Mouse (Mus musculus): ENCODE measurements around the gene Ipmk. TPM values are rescaled to one million over a fixed set of nuclear protein-coding genes. Genes with fewer than 3 reads are reported as not detected.
"Not testable (repeated sequence)": the region's sequence is repeated elsewhere in the genome, so short reads cannot be mapped to it uniquely, and the experiment has no call there.

Gene Ipmk
- polyA plus RNA-seq, 1 experiment from 2014 or later: 11.7 TPM

DNA sequence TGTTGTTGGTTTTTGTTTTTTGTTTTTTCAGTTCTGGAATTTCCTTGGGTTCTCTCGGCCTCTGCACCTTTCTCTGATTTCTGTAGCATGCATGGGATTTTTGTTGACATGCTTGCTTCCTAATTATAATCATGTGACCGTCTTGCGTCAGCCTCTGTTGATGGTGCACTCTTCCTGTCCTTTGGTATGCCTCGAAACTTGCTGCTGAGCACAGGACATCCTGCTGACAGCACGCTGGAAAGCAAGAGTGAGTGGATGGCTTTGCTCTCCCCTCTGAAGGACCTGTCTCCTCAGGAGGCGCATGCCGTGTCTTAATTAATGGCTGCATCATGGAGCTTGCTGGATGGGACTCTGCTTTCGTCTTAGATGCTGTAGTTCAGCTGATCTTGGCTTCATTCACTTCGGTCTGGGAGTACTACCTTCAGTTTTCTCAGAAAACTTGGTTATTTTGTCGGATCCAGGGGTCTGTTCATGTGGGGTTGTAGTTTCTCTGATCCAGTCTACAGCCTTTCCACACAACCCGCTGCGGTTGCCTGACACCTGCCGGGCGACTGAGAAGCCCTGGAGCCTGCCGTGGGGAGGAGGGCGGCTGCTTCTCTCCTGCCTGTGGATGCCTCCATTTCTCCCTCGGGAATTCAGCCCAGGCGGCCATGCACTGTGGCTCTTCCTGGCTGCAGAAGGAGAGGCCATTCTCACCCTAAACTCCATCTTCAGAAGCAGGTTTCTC, 14.4 kb downstream of the Ipmk start:
- peak overlapping the region; percentile 40 for H3K4me3 ChIP-seq
- peaks cover 11% of the 10 kb centered on the region for H3K4me1 ChIP-seq
- 21% methylated on average over 18 of the region's 18 CpGs for WGBS
- no peak for DNase-seq (ENCODE audit: low spot score)
- no peak overlapping the region for H3K27ac ChIP-seq
- no peaks in the 10 kb centered on the region for H3K9me3 ChIP-seq
- H3K36me3 ChIP-seq: peaks cover 13% of the 10 kb centered on the region
- no peaks in the 10 kb centered on the region for H3K27me3 ChIP-seq (ENCODE audit: insufficient read depth, poor library complexity, severe bottlenecking)

DNA sequence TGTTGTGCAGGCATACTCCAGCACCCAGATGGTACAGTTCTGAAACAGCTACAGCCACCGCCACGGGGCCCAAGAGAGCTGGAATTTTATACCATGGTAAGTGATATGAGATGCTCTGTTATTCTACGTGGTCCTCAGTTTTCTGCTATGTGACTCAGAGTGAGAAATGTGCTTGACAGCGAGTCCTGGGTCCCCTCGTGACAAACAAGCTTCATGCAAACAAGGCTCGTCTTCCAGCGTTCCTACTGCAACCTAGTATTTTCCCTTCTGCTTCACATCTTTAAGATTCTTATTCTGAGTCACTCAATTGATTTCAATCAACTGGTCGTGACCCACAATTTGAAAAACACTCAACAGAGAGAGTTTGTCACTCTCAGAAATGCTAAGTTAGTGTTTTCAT, 15.9 kb downstream of the Ipmk start:
- WGBS: 85% methylated on average over 8 of the region's 8 CpGs
- no peak for DNase-seq (ENCODE audit: low spot score)
- Histone ChIP-seq H3K27ac (no peak overlapping the region), H3K4me1 (peaks cover 11% of the 10 kb centered on the region), H3K36me3 (peaks cover 16% of the 10 kb centered on the region), H3K27me3 (ENCODE audit: insufficient read depth, poor library complexity, severe bottlenecking) (no peaks in the 10 kb centered on the region), H3K9me3 (no peaks in the 10 kb centered on the region), H3K4me3 (no peak overlapping the region)

DNA sequence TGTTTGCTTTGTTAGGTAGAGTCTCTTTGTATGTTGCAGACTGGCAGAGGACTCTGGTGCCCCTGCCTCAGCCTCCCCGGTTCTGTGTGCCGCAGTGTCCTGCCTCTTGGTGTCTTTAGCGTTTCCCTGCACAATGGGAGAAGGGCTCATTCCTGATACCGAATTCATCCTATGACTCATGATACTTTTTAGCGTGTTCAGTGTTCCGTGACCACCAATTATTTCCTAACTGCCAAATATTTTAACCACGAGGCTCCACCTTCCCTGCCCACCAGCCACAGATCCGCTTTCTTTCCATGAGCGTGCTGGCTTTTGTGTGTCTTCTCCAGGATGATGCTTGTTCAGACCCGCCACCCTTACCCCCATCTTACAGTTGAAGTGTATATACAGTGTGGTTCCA, 16.3 kb downstream of the Ipmk start:
- Histone ChIP-seq H3K4me1 (peaks cover 11% of the 10 kb centered on the region), H3K27ac (no peak overlapping the region), H3K36me3 (peaks cover 16% of the 10 kb centered on the region), H3K27me3 (ENCODE audit: insufficient read depth, poor library complexity, severe bottlenecking) (no peaks in the 10 kb centered on the region), H3K4me3 (no peak overlapping the region), H3K9me3 (no peaks in the 10 kb centered on the region)
- no peak for DNase-seq (ENCODE audit: low spot score)
- 97% methylated on average over 10 of the region's 10 CpGs for WGBS

DNA sequence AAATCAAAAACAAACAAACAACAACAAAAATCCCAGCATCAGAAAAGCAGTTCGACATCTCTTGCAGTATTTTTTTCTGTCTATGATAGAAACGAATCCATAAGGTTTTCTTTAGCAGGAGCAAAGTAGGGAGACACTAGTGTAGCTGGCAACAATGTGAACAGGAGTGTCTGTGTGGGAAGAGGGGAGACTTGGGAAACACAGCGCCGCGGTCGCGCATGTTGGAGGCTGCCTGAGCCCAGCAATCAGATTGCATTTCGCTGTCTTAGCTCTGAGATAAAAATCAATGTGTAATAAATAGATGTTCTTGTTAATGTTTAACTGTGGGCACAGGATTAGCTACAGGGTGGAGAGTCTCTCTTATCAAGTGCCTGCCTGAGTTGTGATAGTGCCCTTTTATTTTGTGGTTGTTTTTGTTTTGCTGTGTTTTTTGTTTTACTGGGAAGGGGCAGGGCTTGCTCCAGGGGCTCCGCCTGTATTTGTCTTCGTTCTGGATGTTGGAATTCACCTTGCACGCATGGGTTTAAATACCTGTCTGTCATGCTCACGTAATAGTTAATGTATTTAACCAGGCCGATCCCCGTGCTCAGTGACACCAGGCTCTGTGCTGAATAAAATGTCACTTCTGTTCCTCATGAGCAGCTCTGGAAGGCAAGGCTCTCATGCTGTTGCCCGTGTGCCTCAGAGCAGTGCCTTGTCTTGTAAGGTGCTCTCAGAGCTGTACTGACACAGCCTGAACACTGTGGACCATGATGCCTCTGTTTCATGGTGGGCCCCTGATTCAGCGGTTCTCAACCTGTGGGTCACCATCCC, 20.8 kb downstream of the Ipmk start:
- peaks cover 19% of the 10 kb centered on the region for H3K36me3 ChIP-seq
- H3K27ac ChIP-seq: no peak overlapping the region
- H3K4me1 ChIP-seq: no peaks in the 10 kb centered on the region
- DNase-seq (ENCODE audit: low spot score): no peak
- H3K9me3 ChIP-seq: no peaks in the 10 kb centered on the region
- no peak overlapping the region for H3K4me3 ChIP-seq
- 89% methylated on average over 16 of the region's 16 CpGs for WGBS
- H3K27me3 ChIP-seq (ENCODE audit: insufficient read depth, poor library complexity, severe bottlenecking): no peaks in the 10 kb centered on the region

DNA sequence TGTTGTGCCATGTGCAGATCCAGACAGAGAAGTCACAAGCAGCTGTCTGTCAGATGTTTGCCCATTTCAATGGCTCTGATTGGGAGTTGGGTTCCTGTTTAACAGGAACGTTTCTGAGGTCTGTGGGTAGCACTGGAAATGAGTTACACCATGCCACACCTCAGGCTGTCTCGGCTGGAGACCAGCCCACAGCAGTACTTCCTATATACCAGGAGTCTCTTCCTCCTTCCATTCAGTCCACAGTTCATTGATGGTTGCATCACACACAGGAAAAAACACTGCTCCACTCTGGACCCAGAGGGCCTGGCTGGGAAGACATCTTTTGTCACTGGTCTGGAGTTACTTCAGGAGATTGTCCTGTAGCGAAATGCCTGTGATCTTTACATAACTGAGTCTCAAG, 21.9 kb downstream of the Ipmk start:
- WGBS: 80% methylated on average over 3 of the region's 3 CpGs
- no peak for DNase-seq (ENCODE audit: low spot score)
- Histone ChIP-seq H3K4me1 (no peaks in the 10 kb centered on the region), H3K27me3 (ENCODE audit: insufficient read depth, poor library complexity, severe bottlenecking) (no peaks in the 10 kb centered on the region), H3K27ac (no peak overlapping the region), H3K9me3 (no peaks in the 10 kb centered on the region), H3K4me3 (no peak overlapping the region), H3K36me3 (peaks cover 20% of the 10 kb centered on the region)

DNA sequence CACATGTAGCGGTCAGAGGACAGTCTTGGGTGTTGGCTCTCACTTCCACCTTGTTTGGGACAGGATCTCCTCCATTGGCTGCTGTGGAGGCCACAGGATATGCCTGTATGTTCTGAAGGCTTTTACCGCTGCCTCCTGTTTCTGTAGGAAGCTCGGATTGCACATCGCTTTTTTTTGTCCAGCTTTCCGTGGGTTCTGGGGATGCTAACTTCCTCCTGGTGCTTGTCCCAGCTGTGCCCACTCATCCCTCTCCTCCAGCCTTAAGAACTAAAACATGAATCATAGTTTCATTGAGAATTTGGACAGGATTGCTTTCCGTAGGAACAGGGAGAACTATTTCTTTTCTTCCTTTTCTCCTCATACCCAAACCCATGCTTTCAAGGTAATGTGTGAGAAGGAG, 24.3 kb downstream of the Ipmk start:
- Histone ChIP-seq H3K27me3 (ENCODE audit: insufficient read depth, poor library complexity, severe bottlenecking) (no peaks in the 10 kb centered on the region), H3K27ac (no peak overlapping the region), H3K9me3 (no peaks in the 10 kb centered on the region), H3K4me3 (no peak overlapping the region), H3K4me1 (no peaks in the 10 kb centered on the region), H3K36me3 (peaks cover 12% of the 10 kb centered on the region; the same call in 1 of the 2 replicates)
- 85% methylated on average over 6 of the region's 6 CpGs for WGBS
- no peak for DNase-seq (ENCODE audit: low spot score)

DNA sequence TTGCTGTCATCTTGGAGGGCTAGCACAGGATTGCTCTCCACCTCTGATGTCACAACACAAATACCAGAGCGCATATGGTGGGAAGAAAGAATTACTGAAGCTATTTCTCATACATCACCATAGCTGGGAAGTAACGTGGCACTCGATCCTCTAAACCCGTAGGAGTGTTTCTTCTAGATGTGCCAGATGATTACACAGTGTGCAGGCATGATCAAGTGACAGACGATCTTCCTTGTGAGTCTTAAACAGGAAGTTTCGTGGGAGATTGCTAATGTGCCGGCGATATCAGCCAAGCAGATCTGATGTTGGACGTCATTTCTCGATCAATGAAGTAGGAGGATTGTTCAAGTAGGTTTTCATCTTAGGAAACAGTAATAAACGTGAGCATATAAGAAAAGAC, 26.1 kb downstream of the Ipmk start:
- 88% methylated on average over 11 of the region's 11 CpGs for WGBS
- no peaks in the 10 kb centered on the region for H3K9me3 ChIP-seq
- H3K36me3 ChIP-seq: peaks cover 19% of the 10 kb centered on the region
- no peak overlapping the region for H3K27ac ChIP-seq
- H3K27me3 ChIP-seq (ENCODE audit: insufficient read depth, poor library complexity, severe bottlenecking): no peaks in the 10 kb centered on the region
- no peaks in the 10 kb centered on the region for H3K4me1 ChIP-seq
- DNase-seq (ENCODE audit: low spot score): no peak
- no peak overlapping the region for H3K4me3 ChIP-seq

DNA sequence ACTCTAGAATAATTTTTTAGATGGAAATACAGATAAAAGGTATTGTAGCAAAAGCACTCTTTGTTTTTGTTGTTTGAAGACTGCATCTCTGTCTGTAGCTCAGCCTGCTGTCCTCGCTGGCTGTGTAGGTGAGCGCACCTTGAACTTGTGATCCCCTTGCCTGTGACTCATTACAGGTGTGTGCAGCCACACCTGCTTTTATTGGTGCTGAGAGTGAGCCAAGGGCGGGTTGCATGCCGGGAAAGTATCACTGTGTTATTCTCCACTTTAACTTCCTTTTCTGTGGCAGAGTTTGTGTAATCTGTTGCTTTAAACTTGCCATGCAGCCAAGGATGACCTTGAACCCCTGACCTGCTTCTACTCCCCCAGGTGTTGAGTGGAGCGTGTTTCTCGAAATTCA, 28.5 kb downstream of the Ipmk start:
- H3K4me3 ChIP-seq: no peak overlapping the region
- no peak for DNase-seq (ENCODE audit: low spot score)
- no peaks in the 10 kb centered on the region for H3K4me1 ChIP-seq
- WGBS: 88% methylated on average over 6 of the region's 6 CpGs
- H3K9me3 ChIP-seq: no peaks in the 10 kb centered on the region
- peaks cover 33% of the 10 kb centered on the region for H3K36me3 ChIP-seq
- no peaks in the 10 kb centered on the region for H3K27me3 ChIP-seq (ENCODE audit: insufficient read depth, poor library complexity, severe bottlenecking)
- no peak overlapping the region for H3K27ac ChIP-seq

DNA sequence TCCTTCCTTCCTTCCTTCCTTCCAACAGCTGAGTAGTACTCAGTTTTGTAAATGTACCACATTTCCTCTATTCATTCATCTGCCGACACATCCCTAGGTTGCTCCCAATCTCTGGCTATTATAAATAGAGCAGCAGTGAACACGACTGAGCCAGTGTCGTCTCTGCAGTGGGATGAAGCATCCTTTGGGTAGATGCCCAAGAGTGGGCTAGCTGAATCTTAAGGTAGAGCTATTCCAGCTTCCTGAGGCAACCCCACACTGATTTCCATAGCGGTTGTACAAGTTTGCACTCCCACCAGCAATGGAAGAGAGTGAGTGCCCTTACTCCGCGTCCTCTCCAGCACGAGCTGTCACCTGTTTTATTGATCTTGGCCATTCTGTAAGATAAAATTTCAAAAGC, 32.8 kb downstream of the Ipmk start:
- no peaks in the 10 kb centered on the region for H3K9me3 ChIP-seq
- H3K4me3 ChIP-seq: no peak overlapping the region
- H3K27me3 ChIP-seq (ENCODE audit: insufficient read depth, poor library complexity, severe bottlenecking): no peaks in the 10 kb centered on the region
- H3K27ac ChIP-seq: no peak overlapping the region
- peaks cover 34% of the 10 kb centered on the region for H3K36me3 ChIP-seq
- no peaks in the 10 kb centered on the region for H3K4me1 ChIP-seq
- no peak for DNase-seq (ENCODE audit: low spot score)
- 94% methylated on average over 7 of the region's 7 CpGs for WGBS

DNA sequence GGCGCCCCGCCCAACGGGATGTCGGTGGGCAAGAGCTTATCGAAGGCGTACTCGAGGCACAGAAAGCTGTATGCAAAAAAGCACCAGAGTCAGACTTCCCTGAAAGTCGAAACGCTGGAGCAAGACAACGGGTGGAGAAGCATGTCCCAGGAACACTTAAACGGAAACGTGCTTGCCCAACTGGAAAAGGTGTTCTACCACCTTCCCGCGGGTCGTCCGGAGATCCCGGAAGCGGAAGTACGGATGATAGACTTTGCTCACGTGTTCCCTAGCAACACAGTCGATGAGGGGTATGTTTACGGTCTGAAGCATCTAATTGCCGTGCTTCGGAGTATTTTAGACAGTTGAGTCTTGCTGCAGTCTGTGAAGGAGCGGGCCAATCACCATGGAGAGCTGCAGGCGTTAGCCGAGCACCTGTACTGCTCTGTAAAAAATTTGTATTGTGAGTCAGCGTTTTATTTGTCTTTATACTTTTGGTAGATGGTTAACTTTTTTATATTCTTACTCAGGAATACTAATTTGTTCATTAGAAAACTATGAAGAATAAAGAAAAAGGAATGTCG, 34.0 kb downstream of the Ipmk start:
- no peaks in the 10 kb centered on the region for H3K9me3 ChIP-seq
- 89% methylated on average over 29 of the region's 29 CpGs for WGBS
- no peak overlapping the region for H3K27ac ChIP-seq
- DNase-seq (ENCODE audit: low spot score): no peak
- no peaks in the 10 kb centered on the region for H3K4me1 ChIP-seq
- H3K27me3 ChIP-seq (ENCODE audit: insufficient read depth, poor library complexity, severe bottlenecking): no peaks in the 10 kb centered on the region
- H3K36me3 ChIP-seq: peaks cover 34% of the 10 kb centered on the region
- H3K4me3 ChIP-seq: no peak overlapping the region

DNA sequence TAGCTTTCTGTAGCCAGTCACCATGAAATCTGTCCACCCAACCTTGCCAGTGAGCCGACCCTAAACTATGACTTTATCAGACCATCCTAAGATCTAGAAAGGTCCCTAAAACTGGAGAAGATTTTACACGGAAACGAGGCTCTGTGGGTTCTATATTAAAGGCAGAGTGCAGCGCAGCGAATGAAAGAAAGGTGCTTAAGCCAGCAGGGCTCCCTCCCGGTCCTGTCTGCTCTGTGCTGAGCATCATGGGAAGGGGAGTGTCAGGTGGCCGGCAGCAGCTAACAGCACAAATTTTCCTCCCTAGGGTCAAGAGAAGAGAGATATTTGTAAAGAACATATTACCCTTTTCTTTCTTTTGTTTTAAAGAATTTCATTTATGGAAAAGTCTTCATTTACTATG, 34.5 kb downstream of the Ipmk start:
- no peak overlapping the region for H3K27ac ChIP-seq
- DNase-seq (ENCODE audit: low spot score): no peak
- no peaks in the 10 kb centered on the region for H3K4me1 ChIP-seq
- peaks cover 28% of the 10 kb centered on the region for H3K36me3 ChIP-seq
- H3K9me3 ChIP-seq: no peaks in the 10 kb centered on the region
- H3K27me3 ChIP-seq (ENCODE audit: insufficient read depth, poor library complexity, severe bottlenecking): no peaks in the 10 kb centered on the region
- no peak overlapping the region for H3K4me3 ChIP-seq
- 80% methylated on average over 7 of the region's 7 CpGs for WGBS

DNA sequence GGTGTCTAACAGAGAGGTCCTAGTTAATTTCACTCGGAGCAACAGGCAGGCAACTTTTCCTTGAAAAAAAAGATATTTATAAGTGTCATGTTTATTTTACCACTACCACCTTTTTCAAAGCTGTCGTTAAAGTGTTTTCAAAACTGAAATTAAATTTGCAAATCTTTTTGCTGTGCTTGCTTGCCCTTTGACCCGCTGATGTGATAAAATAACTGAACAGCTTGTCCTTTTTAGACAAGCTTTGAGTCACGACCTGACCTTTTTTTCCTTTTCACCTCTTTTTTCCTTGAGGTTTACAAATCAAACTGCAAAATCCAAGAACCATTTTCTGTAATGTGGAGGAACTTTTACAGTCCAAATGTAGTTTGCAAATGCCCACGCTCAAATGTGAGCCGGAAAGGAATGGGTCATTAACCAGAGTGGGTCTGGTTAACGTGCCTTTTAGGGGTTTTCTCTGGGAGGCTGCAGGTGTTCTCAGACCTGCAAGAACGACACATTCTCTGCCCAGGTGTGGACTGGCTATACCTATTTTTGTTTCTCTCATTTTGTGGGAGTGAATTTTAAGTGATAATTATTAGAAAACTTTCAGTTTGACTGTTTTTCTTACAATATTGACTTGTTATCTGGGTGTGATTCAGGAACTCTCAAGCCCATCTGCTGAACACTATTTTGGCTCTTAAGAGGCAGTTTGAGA, 35.4 kb downstream of the Ipmk start:
- Histone ChIP-seq H3K9me3 (no peaks in the 10 kb centered on the region), H3K36me3 (peaks cover 26% of the 10 kb centered on the region), H3K27me3 (ENCODE audit: insufficient read depth, poor library complexity, severe bottlenecking) (no peaks in the 10 kb centered on the region), H3K4me3 (no peak overlapping the region), H3K4me1 (no peaks in the 10 kb centered on the region), H3K27ac (no peak overlapping the region)
- no peak for DNase-seq (ENCODE audit: low spot score)
- WGBS: 84% methylated on average over 8 of the region's 8 CpGs

DNA sequence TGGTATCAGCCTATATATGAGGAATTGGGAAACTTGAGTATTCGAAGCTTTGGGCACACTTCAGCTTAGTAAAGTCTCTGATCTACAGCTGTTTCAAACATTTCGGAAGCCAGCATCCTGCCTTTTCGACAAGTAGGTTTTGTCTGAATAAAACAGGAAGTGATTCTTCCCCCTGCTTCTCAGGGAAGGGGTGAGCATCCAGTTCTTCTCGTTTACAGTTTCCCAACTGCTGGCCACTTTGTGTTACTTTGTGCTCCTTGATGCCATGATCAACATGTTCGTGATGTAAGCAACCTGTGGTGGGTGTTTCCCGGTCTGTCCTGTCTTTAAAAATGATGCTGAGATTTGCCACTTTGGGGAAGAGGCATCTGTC, 36.0 kb downstream of the Ipmk start:
- DNase-seq (ENCODE audit: low spot score); H3K9me3 ChIP-seq; H3K4me1 ChIP-seq; H3K27me3 ChIP-seq (ENCODE audit: insufficient read depth, poor library complexity, severe bottlenecking); H3K27ac ChIP-seq; H3K4me3 ChIP-seq: not testable (repeated sequence)
- WGBS: 79% methylated on average over 6 of the region's 6 CpGs
- H3K36me3 ChIP-seq: peaks cover 23% of the 10 kb centered on the region

Measured in heart, embryonic 10.5 days (tissue).